Mouse (Mus musculus) layer of hippocampus, adult 18-20 months (tissue): ENCODE results near the gene Ncor1. TPM values are rescaled to one million over a fixed set of nuclear protein-coding genes. Genes with fewer than 3 reads are reported as not detected.
"Not testable (repeated sequence)": the region's sequence is repeated elsewhere in the genome, so short reads cannot be mapped to it uniquely, and the experiment has no call there.

ENCODE experiments used
- DNase-seq, 2 experiments: peaks; one replicate each; pipeline ENCODE4 v3.0.0; 2022; ENCODE audit warnings: low spot score in 2 of 2
- long read RNA-seq: library from polyadenylated mRNA; stranded (forward); transcript quantifications from one replicate; pipeline ENCODE4 v2.0.0, GENCODE M21; 2021
- total RNA-seq, 2 experiments: library from RNA; stranded (reverse); gene quantifications; 2 replicates each; pipeline ENCODE4 v1.2.3; 2021

Gene Ncor1
- total RNA-seq, result 100 to 1,000 TPM; 268 to 281 TPM
- long read RNA-seq, transcript Ncor1-203 (9 exons, 3,171 nt), result major isoform, 33 of 115 reads
- long read RNA-seq, partial matches to known transcripts, result 33 of 115 reads
- long read RNA-seq, other reads (novel, unspliced or antisense), result 49 of 115 reads

- peak; percentile 86 to 89 for DNase-seq
Observed at GRCm38 (mm10) chr11:62458276-62458724, at the start of gene Ncor1, which contains the start of gene Pigl. Gene Ncor1 (minus strand): TSS chr11:62458541. Gene Pigl (plus strand): TSS chr11:62458460.

- DNase-seq, result no peak
Observed at GRCm38 (mm10) chr11:62507683-62508082, 49.3 kb upstream of the Ncor1 start.

DNA sequence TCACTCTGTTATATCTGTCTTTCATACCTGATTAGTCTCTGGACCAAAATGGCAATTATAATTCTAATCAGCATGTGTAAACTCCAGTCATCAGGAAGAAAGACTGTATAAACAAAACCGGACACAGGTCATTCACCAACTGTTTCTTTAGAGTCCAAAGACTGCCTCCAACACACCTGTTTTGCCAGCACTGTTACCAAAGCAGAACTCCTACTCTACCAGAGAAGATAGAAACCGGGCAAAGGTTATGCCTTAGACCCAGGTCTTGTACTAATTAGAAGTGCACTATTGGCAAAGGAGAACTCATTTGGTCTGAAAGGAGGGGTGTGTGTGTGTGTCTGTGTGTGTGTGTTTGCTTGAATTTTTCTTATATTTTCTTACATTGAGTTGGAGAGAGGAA, 42.2 kb upstream of the Ncor1 start:
- no peak for DNase-seq

- no peak for DNase-seq
Observed at GRCm38 (mm10) chr11:62498802-62499201, 40.5 kb upstream of the Ncor1 start.

- no peak for DNase-seq
Observed at GRCm38 (mm10) chr11:62497181-62497580, 38.8 kb upstream of the Ncor1 start.

DNA sequence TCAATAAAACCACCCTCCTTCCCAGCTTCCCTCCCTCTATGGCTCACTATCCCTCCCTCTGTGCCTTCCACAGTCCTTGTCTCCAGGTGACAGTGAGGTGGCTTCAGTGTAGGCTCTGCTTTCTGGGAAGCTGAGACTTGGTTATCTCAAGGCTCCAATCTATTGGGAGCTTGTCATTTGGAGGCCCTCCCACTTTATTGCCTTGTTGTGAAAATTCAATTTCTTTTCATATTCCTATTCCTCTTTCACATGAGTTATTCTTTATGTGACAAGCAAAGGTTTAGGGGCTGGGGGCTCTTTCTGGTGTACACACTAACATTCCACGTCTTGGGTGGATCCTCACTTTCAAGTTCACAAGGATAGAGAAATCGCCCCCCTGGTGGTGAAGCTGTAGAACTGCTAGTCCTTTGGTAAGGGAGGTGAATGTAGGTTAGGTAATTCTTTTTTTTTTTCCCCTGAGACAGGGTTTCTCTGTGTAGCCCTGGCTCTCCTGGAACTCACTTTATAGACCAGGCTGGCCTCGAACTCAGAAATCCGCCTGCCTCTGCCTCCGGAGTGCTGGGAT, 37.9 kb upstream of the Ncor1 start:
- no peak for DNase-seq

DNA sequence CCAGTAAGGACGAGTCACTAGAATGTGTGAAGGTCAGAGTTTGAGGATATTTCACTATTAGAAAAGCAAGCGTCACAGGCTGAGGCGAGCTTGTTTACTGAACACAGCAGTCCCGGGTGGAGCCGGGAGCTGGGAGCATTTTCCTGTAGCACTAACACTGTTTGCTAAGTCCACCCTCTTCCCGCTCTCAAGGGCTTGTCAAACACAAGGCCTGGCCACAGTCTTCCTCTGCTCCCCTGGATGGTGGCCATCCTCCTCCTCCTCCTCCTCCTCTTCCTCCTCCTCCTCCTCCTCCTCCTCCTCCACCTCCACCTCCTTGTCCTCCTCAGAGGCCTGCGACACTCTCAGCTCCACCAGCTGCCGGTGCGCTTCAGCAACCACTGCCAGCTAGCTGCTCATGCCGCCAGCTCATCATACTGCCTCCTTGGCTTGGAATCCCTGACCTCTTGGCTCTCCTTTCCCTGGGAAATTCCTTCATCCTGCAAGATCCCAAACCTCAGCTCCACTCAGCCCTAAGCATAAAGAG, 37.0 kb upstream of the Ncor1 start:
- peak in 1 of 2 experiments; percentile 8 for DNase-seq

DNA sequence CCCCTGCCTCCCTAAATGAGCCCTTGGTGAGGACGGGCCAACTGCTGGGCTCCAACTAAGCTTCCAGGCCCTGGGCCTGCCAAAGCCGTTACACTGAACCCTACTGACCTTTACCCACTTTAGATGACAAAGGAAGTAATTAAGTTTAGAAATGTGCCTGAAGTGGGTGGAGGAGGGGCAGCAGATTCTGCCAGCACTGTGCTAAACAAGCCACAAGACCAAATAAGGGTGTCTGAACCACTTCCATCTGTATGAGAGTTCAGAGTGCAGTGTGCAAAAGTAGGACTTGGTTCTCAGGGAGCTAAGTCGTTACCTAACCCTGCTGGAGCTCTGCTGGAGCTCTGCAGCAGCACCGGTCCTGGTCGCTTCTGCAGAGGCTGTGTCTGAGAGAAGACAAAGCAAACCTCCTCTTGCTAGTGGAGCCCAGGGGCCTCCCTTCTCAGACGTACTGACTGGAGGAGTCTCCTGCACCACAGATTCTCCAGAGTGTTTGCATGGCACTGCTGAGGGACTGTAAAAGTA, 36.5 kb upstream of the Ncor1 start:
- peak in 1 of 2 experiments; percentile 31 for DNase-seq

DNA sequence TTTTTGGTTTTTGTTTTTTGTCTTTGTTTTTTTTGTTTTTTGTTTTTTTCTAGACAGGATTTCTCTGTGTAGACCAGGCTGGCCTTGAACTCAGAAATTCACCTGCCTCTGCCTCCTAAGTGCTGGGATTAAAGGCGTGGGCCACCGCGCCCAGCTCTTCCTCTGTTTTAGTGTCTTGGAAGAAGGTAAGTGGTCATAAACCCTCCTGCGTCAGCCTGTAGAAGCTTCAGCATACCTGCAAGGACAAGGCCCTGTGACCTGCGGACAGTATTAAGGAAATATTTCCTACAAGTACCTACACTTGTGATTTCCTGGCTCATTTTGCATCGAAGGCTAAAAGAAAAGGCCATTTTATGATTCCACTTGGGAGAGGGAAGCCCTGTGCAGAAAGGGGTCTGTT, 35.4 kb upstream of the Ncor1 start:
- no peak for DNase-seq

GRCm38 (mm10) chr11:62487540-62488350, 29.4 kb upstream of the Ncor1 start:
- DNase-seq, result no peak

DNA sequence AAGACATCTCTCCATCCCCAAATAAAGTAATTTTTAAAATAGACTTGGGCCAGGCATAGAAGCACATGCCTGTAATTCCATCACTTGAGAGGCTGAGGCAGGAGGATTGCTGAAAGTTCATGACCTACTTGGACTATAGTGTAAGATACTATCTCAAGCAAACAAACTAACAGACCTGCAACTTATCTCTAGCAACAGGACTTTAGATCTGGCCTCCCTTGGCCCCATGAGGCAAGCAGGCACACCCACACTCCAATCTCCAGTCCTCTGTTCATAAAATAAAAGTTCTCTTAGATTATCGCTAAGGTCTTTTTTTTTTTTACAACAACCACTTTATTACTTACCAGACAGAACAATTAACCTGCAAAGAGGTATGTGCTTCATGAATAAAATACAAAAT, 28.6 kb upstream of the Ncor1 start:
- no peak for DNase-seq

GRCm38 (mm10) chr11:62479581-62479980, 21.2 kb upstream of the Ncor1 start:
- no peak for DNase-seq

- DNase-seq, result no peak
Observed at GRCm38 (mm10) chr11:62478931-62479330, 20.6 kb upstream of the Ncor1 start.

GRCm38 (mm10) chr11:62476156-62476555, 17.8 kb upstream of the Ncor1 start:
- no peak for DNase-seq

- DNase-seq, result no peak
Observed at GRCm38 (mm10) chr11:62473516-62473915, 15.2 kb upstream of the Ncor1 start.

DNA sequence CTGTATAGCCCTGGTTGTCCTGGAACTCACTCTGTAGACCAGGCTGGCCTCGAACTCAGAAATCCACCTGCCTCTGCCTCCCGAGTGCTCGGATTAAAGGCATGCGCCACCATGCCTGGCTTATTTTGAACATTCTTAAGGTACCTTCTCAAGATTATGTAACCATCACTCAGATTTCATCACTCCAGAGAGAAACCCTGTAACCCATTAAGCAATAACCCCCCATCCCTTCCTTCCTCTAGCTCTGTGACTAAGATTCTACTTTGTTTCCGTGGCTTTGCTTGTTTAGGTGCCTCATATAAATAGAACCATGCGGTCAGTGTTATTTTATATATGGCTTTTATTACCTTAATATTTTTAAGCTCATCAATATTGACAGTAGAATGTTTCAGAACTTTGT, 12.1 kb upstream of the Ncor1 start:
- DNase-seq, result no peak

GRCm38 (mm10) chr11:62467289-62467688, 8.9 kb upstream of the Ncor1 start:
- not testable (repeated sequence) for DNase-seq

GRCm38 (mm10) chr11:62466546-62466945, 8.2 kb upstream of the Ncor1 start:
- no peak for DNase-seq

- DNase-seq, result no peak
Observed at GRCm38 (mm10) chr11:62465849-62466248, 7.5 kb upstream of the Ncor1 start.

DNA sequence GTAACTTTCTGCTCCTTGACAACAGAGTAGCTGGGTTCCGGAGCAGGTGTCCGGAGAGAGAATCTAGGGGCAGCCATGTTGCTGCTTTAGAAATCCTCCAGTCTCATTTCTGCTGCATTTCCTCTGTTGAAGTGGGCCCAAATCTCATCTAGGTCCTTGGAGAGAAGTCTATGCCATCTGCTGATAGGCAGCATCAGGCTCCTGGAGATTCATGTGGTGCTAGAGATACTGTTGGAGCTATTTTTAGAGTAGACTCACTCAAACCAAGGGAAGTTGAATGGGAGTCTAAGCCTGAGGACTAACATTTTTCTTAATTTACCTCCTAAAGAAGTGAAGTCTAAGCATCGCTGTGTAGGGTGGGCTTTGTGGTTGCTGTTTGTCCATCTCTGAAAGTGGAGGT, 6.4 kb upstream of the Ncor1 start:
- DNase-seq, result no peak

- DNase-seq, result no peak
Observed at GRCm38 (mm10) chr11:62463225-62463915, 5.0 kb upstream of the Ncor1 start.
